Mouse (Mus musculus) MEL (cell line): ENCODE data around the gene Prss48. TPM values are rescaled to one million over a fixed set of nuclear protein-coding genes. Genes with fewer than 3 reads are reported as not detected.

Source experiments
- DNase-seq: peaks from one replicate; pipeline ENCODE4 v3.0.0; 2011; ENCODE audit warnings: low read depth, low spot score
- H3K27ac ChIP-seq: 2 replicates; pipeline ENCODE4 v1.5.1; 2012; ENCODE audit warnings: low read depth, mild to moderate bottlenecking, control low read depth, low read length, moderate library complexity; ENCODE audit not compliant: control insufficient read depth
- H3K27me3 ChIP-seq, 2 experiments: fragments of 150-350 bp in 1 of 2; sonication (generic) in 1 of 2; 2 replicates each; pipeline ENCODE4 v1.6.1; 2012; ENCODE audit warnings: low read length in 2 of 2, mild to moderate bottlenecking in 2 of 2, improper control_type of control experiment in 1 of 2, moderate library complexity in 1 of 2; ENCODE audit not compliant: insufficient read depth in 2 of 2, control insufficient read depth in 1 of 2
- H3K36me3 ChIP-seq, 2 experiments: 2 replicates each; pipeline ENCODE4 v1.6.1; 2012 to 2014; ENCODE audit warnings: low read length in 2 of 2, improper control_type of control experiment in 1 of 2, inconsistent platforms in 1 of 2, mild to moderate bottlenecking in 1 of 2; ENCODE audit not compliant: insufficient read depth in 2 of 2, control insufficient read depth in 1 of 2
- H3K4me1 ChIP-seq, 2 experiments: fragments of 150-350 bp in 1 of 2; sonication (generic) in 1 of 2; 2 replicates each; pipeline ENCODE4 v1.6.1; 2012; ENCODE audit warnings: low read length in 2 of 2, improper control_type of control experiment in 1 of 2, mild to moderate bottlenecking in 1 of 2; ENCODE audit not compliant: insufficient read depth in 2 of 2, control insufficient read depth in 1 of 2
- H3K4me3 ChIP-seq, 2 experiments: fragments of 150-350 bp in 1 of 2; sonication (generic) in 1 of 2; 2 replicates each; pipeline ENCODE4 v1.5.1; 2012; ENCODE audit warnings: low read depth in 2 of 2, low read length in 2 of 2, mild to moderate bottlenecking in 2 of 2, moderate library complexity in 2 of 2, control low read depth in 1 of 2, improper control_type of control experiment in 1 of 2; ENCODE audit not compliant: control insufficient read depth in 1 of 2, insufficient read depth in 1 of 2
- H3K79me2 ChIP-seq: 2 replicates; pipeline ENCODE4 v1.6.1; 2012; ENCODE audit warnings: mild to moderate bottlenecking, low read length, moderate library complexity; ENCODE audit not compliant: control insufficient read depth, poor library complexity, insufficient read depth
- H3K9ac ChIP-seq: 2 replicates; pipeline ENCODE4 v1.6.1; 2012; ENCODE audit warnings: low read depth, mild to moderate bottlenecking, control low read depth, low read length, moderate library complexity; ENCODE audit not compliant: control insufficient read depth, poor library complexity, severe bottlenecking
- H3K9me3 ChIP-seq: fragments of 150-350 bp; sonication (generic); replicated peaks from 2 replicates; pipeline ENCODE4 v1.6.1; 2012; ENCODE audit warnings: mild to moderate bottlenecking, low read length, improper control_type of control experiment, moderate library complexity; ENCODE audit not compliant: insufficient read depth
- CHD2 ChIP-seq: IDR thresholded peaks from 2 replicates; pipeline ENCODE4 v1.6.1; 2011; ENCODE audit warnings: low read length, improper control_type of control experiment
- CTCF ChIP-seq, 3 experiments: IDR thresholded peaks in 2 of 3; conservative IDR thresholded peaks in 1 of 3; 2 replicates each; pipeline ENCODE4 v1.5.1; 2011 to 2012; ENCODE audit warnings: low read length in 3 of 3, low read depth in 2 of 3, mild to moderate bottlenecking in 2 of 3, improper control_type of control experiment in 1 of 3, inconsistent platforms in 1 of 3, mixed read lengths in 1 of 3, moderate library complexity in 1 of 3; ENCODE audit not compliant: control insufficient read depth in 1 of 3, insufficient read depth in 1 of 3, poor library complexity in 1 of 3, severe bottlenecking in 1 of 3
- E2F4 ChIP-seq: IDR thresholded peaks from 2 replicates; pipeline ENCODE4 v1.6.1; 2011; ENCODE audit warnings: low read depth, low read length, improper control_type of control experiment, borderline replicate concordance
- EP300 ChIP-seq, 2 experiments: IDR thresholded peaks; 2 replicates each; pipeline ENCODE4 v1.6.1; 2011; ENCODE audit warnings: improper control_type of control experiment in 2 of 2, low read length in 2 of 2, low read depth in 1 of 2, mild to moderate bottlenecking in 1 of 2
- GABPA ChIP-seq: IDR thresholded peaks from 2 replicates; pipeline ENCODE4 v1.6.1; 2012; ENCODE audit warnings: low read depth, mild to moderate bottlenecking, inconsistent platforms, low read length, improper control_type of control experiment, moderate library complexity
- GATA1 ChIP-seq: IDR thresholded peaks from 2 replicates; pipeline ENCODE4 v1.6.1; 2011; ENCODE audit warnings: low read depth, low read length, improper control_type of control experiment
- MAFK ChIP-seq: IDR thresholded peaks from 2 replicates; pipeline ENCODE4 v1.6.1; 2011; ENCODE audit warnings: low read depth, mild to moderate bottlenecking, low read length, improper control_type of control experiment, borderline replicate concordance
- MAX ChIP-seq: IDR thresholded peaks from 2 replicates; pipeline ENCODE4 v1.6.1; 2011; ENCODE audit warnings: low read length, improper control_type of control experiment
- MEF2A ChIP-seq: IDR thresholded peaks from 2 replicates; pipeline ENCODE4 v1.6.1; 2014; ENCODE audit warnings: low read depth, mild to moderate bottlenecking, inconsistent platforms, low read length, improper control_type of control experiment; ENCODE audit not compliant: poor library complexity, insufficient replicate concordance, severe bottlenecking; ENCODE audit errors: extremely low read depth
- POLR2A ChIP-seq, 2 experiments: IDR thresholded peaks; 2 replicates each; pipeline ENCODE4 v1.6.1; 2011 to 2012; ENCODE audit warnings: low read length in 2 of 2, mild to moderate bottlenecking in 2 of 2, control low read depth in 1 of 2, improper control_type of control experiment in 1 of 2, low read depth in 1 of 2, moderate library complexity in 1 of 2; ENCODE audit not compliant: control insufficient read depth in 1 of 2, insufficient read depth in 1 of 2, poor library complexity in 1 of 2
- POLR2AphosphoS2 ChIP-seq: IDR thresholded peaks from 2 replicates; pipeline ENCODE4 v1.6.1; 2011; ENCODE audit warnings: low read length, improper control_type of control experiment
- POLR2AphosphoS5 ChIP-seq: IDR thresholded peaks from 2 replicates; pipeline ENCODE4 v1.6.1; 2012; ENCODE audit warnings: low read depth, borderline replicate concordance, mild to moderate bottlenecking, inconsistent platforms, low read length, moderate library complexity, mixed read lengths
- SMC3 ChIP-seq: IDR thresholded peaks from 2 replicates; pipeline ENCODE4 v1.6.1; 2011; ENCODE audit warnings: low read depth, low read length, improper control_type of control experiment
- USF1 ChIP-seq: IDR thresholded peaks from 2 replicates; pipeline ENCODE4 v1.6.1; 2014; ENCODE audit warnings: low read depth, mild to moderate bottlenecking, inconsistent platforms, low read length, improper control_type of control experiment, moderate library complexity
- USF2 ChIP-seq, 2 experiments: IDR thresholded peaks; 2 replicates each; pipeline ENCODE4 v1.6.1; 2011 to 2012; ENCODE audit warnings: improper control_type of control experiment in 2 of 2, low read length in 2 of 2, borderline replicate concordance in 1 of 2, inconsistent platforms in 1 of 2, low read depth in 1 of 2, mild to moderate bottlenecking in 1 of 2; ENCODE audit not compliant: insufficient read depth in 1 of 2
- ZMIZ1 ChIP-seq: IDR thresholded peaks from 2 replicates; pipeline ENCODE4 v1.6.1; 2012; ENCODE audit warnings: low read depth, mild to moderate bottlenecking, inconsistent platforms, low read length, improper control_type of control experiment, moderate library complexity
- polyA plus RNA-seq, 2 experiments: library from polyadenylated mRNA; stranded (reverse) in 1 of 2; unstranded in 1 of 2; fragments of >175 nt in 1 of 2; fragments of >200 nt in 1 of 2; gene quantifications; 2 replicates each; pipeline versions ENCODE4 v1.2.1 to v1.2.4; 2012; ENCODE audit warnings: low replicate concordance in 2 of 2, low read depth in 1 of 2; ENCODE audit not compliant: insufficient read length in 2 of 2, insufficient read depth in 1 of 2, missing spikeins in 1 of 2
- total RNA-seq: library from RNA; depleted of rRNA; stranded (reverse); fragments of 300-350 nt; gene quantifications from 2 replicates; pipeline ENCODE4 v1.2.3, GENCODE M21; 2012

The Prss48 gene
- total and polyA plus RNA-seq, 3 experiments, result not detected

- no peak for TF ChIP-seq SMC3
Measured at GRCm38 (mm10) chr3:86001271-86001670, 1.0 kb downstream of the Prss48 start (continued).

GRCm38 (mm10) chr3:85994645-85995044 lies 7.6 kb downstream of the Prss48 start:
- TF ChIP-seq E2F4, result no peak
- no peak for TF ChIP-seq SMC3
- TF ChIP-seq GATA1, result no peak
- TF ChIP-seq POLR2A (IDR thresholded peaks at IDR 0.05; ENCODE audit: control insufficient read depth in 1 of 2, insufficient read depth in 1 of 2, low read depth in 1 of 2, low read length in 2 of 2, poor library complexity in 1 of 2), result no peak
- no peak for TF ChIP-seq CTCF (IDR thresholded peaks at IDR 0.05 in 2 of 3, conservative IDR thresholded peaks at IDR 0.05 in 1 of 3; ENCODE audit: control insufficient read depth in 1 of 3, insufficient read depth in 1 of 3, low read depth in 2 of 3, low read length in 3 of 3, poor library complexity in 1 of 3, severe bottlenecking in 1 of 3)
- TF ChIP-seq MAX, result no peak
- no peak for TF ChIP-seq GABPA
- TF ChIP-seq USF1, result no peak
- TF ChIP-seq USF2 (IDR thresholded peaks at IDR 0.05; ENCODE audit: borderline replicate concordance in 1 of 2, insufficient read depth in 1 of 2, low read depth in 1 of 2, low read length in 2 of 2), result no peak
- no peak for TF ChIP-seq EP300 (IDR thresholded peaks at IDR 0.05; ENCODE audit: low read depth in 1 of 2, low read length in 2 of 2)
- no peak for TF ChIP-seq ZMIZ1
- no peak for TF ChIP-seq CHD2
- TF ChIP-seq MAFK, result no peak
- no peak for TF ChIP-seq POLR2AphosphoS2
- TF ChIP-seq POLR2AphosphoS5, result no peak
- TF ChIP-seq MEF2A, result no peak
- Histone ChIP-seq H3K9ac (no peak overlapping the region), H3K9me3 (no peaks in the 10 kb centered on the region), H3K4me3 (no peak overlapping the region), H3K27me3 (no peaks in the 10 kb centered on the region), H3K36me3 (peaks cover 0 to 12% of the 10 kb centered on the region in 2 experiments; a peak in 2 of 4 replicates), H3K4me1 (peaks cover 3 to 16% of the 10 kb centered on the region in 2 experiments), H3K27ac (no peak overlapping the region), H3K79me2 (no peaks in the 10 kb centered on the region)
- no peak for DNase-seq

GRCm38 (mm10) chr3:85993744-85994143 lies 8.5 kb downstream of the Prss48 start:
- Histone ChIP-seq H3K4me3 (no peak overlapping the region), H3K36me3 (peaks cover 0 to 12% of the 10 kb centered on the region in 2 experiments; a peak in 2 of 4 replicates), H3K27ac (no peak overlapping the region), H3K9me3 (no peaks in the 10 kb centered on the region), H3K27me3 (no peaks in the 10 kb centered on the region), H3K9ac (no peak overlapping the region), H3K4me1 (peaks cover 3 to 16% of the 10 kb centered on the region in 2 experiments), H3K79me2 (no peaks in the 10 kb centered on the region)
- no peak for DNase-seq
- TF ChIP-seq POLR2AphosphoS5 (no peak), USF1 (0 out of 2 replicates have a peak, but pooled peaks have one; percentile 23)
